Mouse (Mus musculus) liver, adult 2 months (tissue): ENCODE results near the gene Nlgn1. TPM values are rescaled to one million over a fixed set of nuclear protein-coding genes. Genes with fewer than 3 reads are reported as not detected.

ENCODE experiments used
- DNase-seq: peaks from one replicate; pipeline ENCODE4 v3.0.0-alpha.2; 2011; ENCODE audit warnings: low read depth, low spot score; ENCODE audit errors: extremely low read depth
- H3K27ac ChIP-seq: fragments of 200-500 bp; replicated peaks from 2 replicates; pipeline ENCODE4 v1.5.1; 2012; ENCODE audit warnings: low read depth, mild to moderate bottlenecking, control low read depth, inconsistent platforms, low read length; ENCODE audit not compliant: insufficient read depth
- H3K27me3 ChIP-seq: fragments of 200-500 bp; 2 replicates; pipeline ENCODE4 v1.6.1; 2012; ENCODE audit warnings: mild to moderate bottlenecking, moderate library complexity, low read length, inconsistent platforms; ENCODE audit not compliant: control insufficient read depth, insufficient read depth
- H3K36me3 ChIP-seq: fragments of 200-500 bp; 2 replicates; pipeline ENCODE4 v1.6.1; 2012; ENCODE audit warnings: low read length, inconsistent platforms; ENCODE audit not compliant: control insufficient read depth, insufficient read depth
- H3K4me1 ChIP-seq: fragments of 200-500 bp; 2 replicates; pipeline ENCODE4 v1.6.1; 2011; ENCODE audit warnings: low read length; ENCODE audit not compliant: control insufficient read depth, insufficient read depth
- H3K4me3 ChIP-seq: fragments of 200-500 bp; 2 replicates; pipeline ENCODE4 v1.5.1; 2011; ENCODE audit warnings: low read depth, mild to moderate bottlenecking, control low read depth, low read length, moderate library complexity; ENCODE audit not compliant: insufficient read depth
- H3K79me2 ChIP-seq: fragments of 200-500 bp; 2 replicates; pipeline ENCODE4 v1.6.1; 2012; ENCODE audit warnings: inconsistent platforms, mild to moderate bottlenecking, low read length, moderate library complexity; ENCODE audit not compliant: control insufficient read depth, insufficient read depth
- H3K9ac ChIP-seq: fragments of 200-500 bp; 2 replicates; pipeline ENCODE4 v1.6.1; 2012; ENCODE audit warnings: low read depth, mild to moderate bottlenecking, control low read depth, inconsistent platforms, low read length
- CTCF ChIP-seq: fragments of 200-500 bp; IDR thresholded peaks from 2 replicates; pipeline ENCODE4 v1.5.1; 2011; ENCODE audit warnings: low read depth, low read length, control low read depth
- POLR2A ChIP-seq: fragments of 200-500 bp; IDR thresholded peaks from 2 replicates; pipeline ENCODE4 v1.6.1; 2011; ENCODE audit warnings: low read length, control low read depth; ENCODE audit not compliant: insufficient read depth; ENCODE audit errors: extremely low read depth
- WGBS: fragments of 180-500 bp; shearing (Covaris S2); methylation state at CpG from one replicate; pipeline ENCODE4 v1.1.7; 2018; 5-methylcytosine and 5-hydroxymethylcytosine counted together
- polyA plus RNA-seq: library from polyadenylated mRNA; depleted of rRNA; stranded (reverse); fragments of >200 nt; gene quantifications from 2 replicates; pipeline ENCODE4 v1.2.3, GENCODE M21; 2012
- total RNA-seq: library from RNA; depleted of rRNA; stranded (reverse); fragments of >200 nt; gene quantifications from 2 replicates; pipeline ENCODE4 v1.2.3, GENCODE M21; 2014

The Nlgn1 gene
- total and polyA plus RNA-seq, 2 experiments, result not detected

DNA sequence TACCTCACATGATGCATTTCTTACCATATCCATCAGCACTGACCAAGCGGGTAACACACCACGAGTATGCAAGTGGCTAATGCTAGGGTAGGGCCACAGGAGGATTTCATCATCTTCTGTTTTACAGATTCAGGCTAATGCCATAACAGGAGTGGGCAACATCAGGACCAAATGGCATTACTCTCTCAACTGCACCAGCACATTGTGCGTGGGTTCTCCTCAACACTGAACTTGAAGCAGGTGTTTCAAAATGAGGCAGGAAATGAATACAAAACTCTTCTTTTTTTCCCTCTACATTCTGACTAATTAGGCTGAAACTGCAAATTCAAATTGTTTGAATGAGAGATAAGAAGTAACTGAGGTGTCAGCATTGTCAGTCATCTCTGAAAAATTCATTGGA, 518.9 kb downstream of the Nlgn1 start:
- WGBS, result 89% methylated on average over 3 of the region's 3 CpGs
- no peak for TF ChIP-seq POLR2A
- no peak for TF ChIP-seq CTCF

GRCm38 (mm10) chr3:25807559-25807958, 524.7 kb downstream of the Nlgn1 start:
- TF ChIP-seq CTCF (no peak), POLR2A (no peak)
- H3K27ac ChIP-seq, result no peak overlapping the region
- no peak overlapping the region for H3K4me3 ChIP-seq
- no peaks in the 10 kb centered on the region for H3K27me3 ChIP-seq
- WGBS, result 67% methylated on average over 3 of the region's 3 CpGs
- H3K36me3 ChIP-seq, result no peaks in the 10 kb centered on the region
- H3K9ac ChIP-seq, result no peak overlapping the region
- H3K79me2 ChIP-seq, result no peaks in the 10 kb centered on the region
- no peaks in the 10 kb centered on the region for H3K4me1 ChIP-seq
- no peak for DNase-seq

More for the DNA sequence above, 518.9 kb downstream of the Nlgn1 start:
- Histone ChIP-seq H3K4me1 (no peaks in the 10 kb centered on the region), H3K79me2 (no peaks in the 10 kb centered on the region), H3K9ac (no peak overlapping the region), H3K36me3 (no peaks in the 10 kb centered on the region), H3K27me3 (no peaks in the 10 kb centered on the region), H3K4me3 (no peak overlapping the region), H3K27ac (no peak overlapping the region)
- no peak for DNase-seq

DNA sequence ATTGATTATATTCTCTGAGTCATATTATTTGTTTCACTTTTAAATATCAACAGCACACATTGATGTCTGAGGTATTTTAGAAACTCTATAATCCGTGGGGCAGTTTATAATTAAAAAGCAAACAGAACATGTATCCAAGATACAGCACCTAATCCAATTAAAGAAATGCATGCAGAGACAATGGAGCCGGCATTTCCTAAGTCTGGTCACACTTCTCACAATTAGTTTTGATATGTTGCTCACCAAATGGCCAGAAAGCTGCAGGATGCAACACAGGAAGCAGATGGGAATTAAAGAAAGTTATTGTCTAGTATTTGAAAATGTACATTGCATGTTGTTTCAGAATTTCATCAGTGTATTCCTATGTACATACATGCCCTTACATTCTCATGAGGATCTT, 550.6 kb downstream of the Nlgn1 start:
- Histone ChIP-seq H3K79me2 (no peaks in the 10 kb centered on the region), H3K36me3 (no peaks in the 10 kb centered on the region), H3K4me3 (no peak overlapping the region), H3K9ac (no peak overlapping the region), H3K27ac (no peak overlapping the region), H3K4me1 (no peaks in the 10 kb centered on the region), H3K27me3 (no peaks in the 10 kb centered on the region)
- no peak for DNase-seq
- no peak for TF ChIP-seq CTCF
- TF ChIP-seq POLR2A, result no peak
- 60% methylated on average over 2 of the region's 2 CpGs for WGBS

DNA sequence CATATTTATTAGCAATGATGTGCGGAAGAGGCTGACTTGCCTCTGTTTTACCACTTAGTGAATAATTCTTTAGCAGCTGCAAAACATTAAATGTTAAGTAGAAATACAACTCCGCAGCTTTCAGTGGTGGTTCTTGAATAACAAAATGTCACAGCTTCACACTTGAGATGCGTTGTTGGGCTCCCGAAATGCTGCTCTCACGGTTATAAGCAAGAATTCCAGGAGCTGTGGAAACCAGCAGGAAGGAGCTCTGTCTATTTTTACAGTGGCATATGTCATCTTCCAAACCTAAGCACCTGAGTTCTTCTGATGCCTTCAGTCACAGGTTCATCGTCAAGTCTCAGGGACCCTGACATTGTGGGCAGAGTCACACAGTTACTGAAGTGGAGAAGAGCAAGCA, 556.8 kb downstream of the Nlgn1 start:
- H3K79me2 ChIP-seq, result no peaks in the 10 kb centered on the region
- no peak for DNase-seq
- H3K27ac ChIP-seq, result no peak overlapping the region
- no peaks in the 10 kb centered on the region for H3K36me3 ChIP-seq
- no peak overlapping the region for H3K4me3 ChIP-seq
- 85% methylated on average over 6 of the region's 6 CpGs for WGBS
- no peaks in the 10 kb centered on the region for H3K4me1 ChIP-seq
- H3K9ac ChIP-seq, result no peak overlapping the region
- TF ChIP-seq CTCF, result no peak
- no peak for TF ChIP-seq POLR2A
- no peaks in the 10 kb centered on the region for H3K27me3 ChIP-seq

- 80% methylated on average over 4 of the region's 4 CpGs for WGBS
- H3K27ac ChIP-seq, result no peak overlapping the region
Measured at GRCm38 (mm10) chr3:25773908-25774307, 558.4 kb downstream of the Nlgn1 start.

GRCm38 (mm10) chr3:25773467-25773866, 558.8 kb downstream of the Nlgn1 start:
- H3K27me3 ChIP-seq, result no peaks in the 10 kb centered on the region
- H3K4me3 ChIP-seq, result no peak overlapping the region
- H3K27ac ChIP-seq, result no peak overlapping the region
- no peaks in the 10 kb centered on the region for H3K4me1 ChIP-seq
- no peaks in the 10 kb centered on the region for H3K36me3 ChIP-seq
- H3K9ac ChIP-seq, result no peak overlapping the region
- H3K79me2 ChIP-seq, result no peaks in the 10 kb centered on the region
- TF ChIP-seq CTCF (no peak), POLR2A (no peak)
- no peak for DNase-seq

More at GRCm38 (mm10) chr3:25773908-25774307, 558.4 kb downstream of the Nlgn1 start:
- TF ChIP-seq POLR2A (no peak), CTCF (no peak)
- no peaks in the 10 kb centered on the region for H3K27me3 ChIP-seq
- no peak overlapping the region for H3K9ac ChIP-seq
- DNase-seq, result no peak
- no peaks in the 10 kb centered on the region for H3K36me3 ChIP-seq
- no peaks in the 10 kb centered on the region for H3K79me2 ChIP-seq
- no peak overlapping the region for H3K4me3 ChIP-seq
- H3K4me1 ChIP-seq, result no peaks in the 10 kb centered on the region
